Mouse (Mus musculus) central nervous system, embryonic 11.5 days (tissue): Measurements from ENCODE around the gene Olfr322. TPM values are rescaled to one million over a fixed set of nuclear protein-coding genes. Genes with fewer than 3 reads are reported as not detected.

Experiments used
- polyA plus RNA-seq: library from polyadenylated mRNA; depleted of rRNA; stranded (reverse); fragments of >200 nt; gene quantifications from 2 replicates; pipeline ENCODE4 v1.2.3, GENCODE M21; 2012; rRNA removed

Olfr322 gene
- 0.02 and 0.06 TPM in 2 replicates for polyA plus RNA-seq

GRCm38 (mm10) chr11:58658596-58658995 lies at the start of gene Olfr322:
Gene Olfr322 (plus strand): TSS chr11:58658782.

GRCm38 (mm10) chr11:58615975-58616374 lies 42.6 kb upstream of the Olfr322 start, which contains the start of gene 2210407C18Rik:
Gene 2210407C18Rik (minus strand): TSS chr11:58616075.

GRCm38 (mm10) chr11:58630401-58630800 lies 28.2 kb upstream of the Olfr322 start, which contains the start of gene Olfr323:
Gene Olfr323 (minus strand): TSS chr11:58630501.

GRCm38 (mm10) chr11:58640272-58640867 lies 18.2 kb upstream of the Olfr322 start, which contains the start of gene Trim58:
Gene Trim58 (plus strand): TSS chr11:58640465.

GRCm38 (mm10) chr11:58680799-58681198 lies 22.2 kb downstream of the Olfr322 start, which contains the start of gene Olfr320:
Gene Olfr320 (plus strand): TSS chr11:58681099.

GRCm38 (mm10) chr11:58698862-58699261 lies 40.3 kb downstream of the Olfr322 start, which contains the start of gene Olfr319:
Gene Olfr319 (plus strand): TSS chr11:58699162.

Other genes starting within 250 kb of the Olfr322 start
- 0.08 and 0.14 TPM in 2 replicates for gene 1810065E05Rik, start 237.7 kb upstream of the Olfr322 start, polyA plus RNA-seq
- gene Gm12253, start 226.2 kb upstream of the Olfr322 start, polyA plus RNA-seq, result not detected in 2 replicates
- not detected in 2 replicates for gene Lypd9, start 205.9 kb upstream of the Olfr322 start, polyA plus RNA-seq
- not detected in 2 replicates for gene Olfr30, start 196.5 kb upstream of the Olfr322 start, polyA plus RNA-seq
- gene Olfr332, start 166.2 kb upstream of the Olfr322 start, polyA plus RNA-seq, result not detected in 2 replicates
- not detected in 2 replicates for gene Olfr331, start 156.2 kb upstream of the Olfr322 start, polyA plus RNA-seq
- not detected in 2 replicates for gene Olfr330, start 123.9 kb upstream of the Olfr322 start, polyA plus RNA-seq
- not detected in 2 replicates for gene Olfr329-ps, start 112.4 kb upstream of the Olfr322 start, polyA plus RNA-seq
- gene Olfr328, start 103.1 kb upstream of the Olfr322 start, polyA plus RNA-seq, result 0.06 TPM in 1 of 2 replicates, not detected in the other
- gene Olfr224, start 88.2 kb upstream of the Olfr322 start, polyA plus RNA-seq, result 0.05 TPM in 1 of 2 replicates, not detected in the other
- not detected in 2 replicates for gene Olfr325, start 81.1 kb upstream of the Olfr322 start, polyA plus RNA-seq
- gene Olfr324, start 63.7 kb upstream of the Olfr322 start, polyA plus RNA-seq, result 0.01 TPM in 1 of 2 replicates, not detected in the other
- not detected in 2 replicates for gene 2210407C18Rik, start 42.7 kb upstream of the Olfr322 start, polyA plus RNA-seq
- gene Olfr323, start 28.3 kb upstream of the Olfr322 start, polyA plus RNA-seq, result not detected in 2 replicates
- gene Trim58, start 18.3 kb upstream of the Olfr322 start, polyA plus RNA-seq, result 0.92 and 1.0 TPM in 2 replicates
- not detected in 2 replicates for gene Olfr320, start 22.3 kb downstream of the Olfr322 start, polyA plus RNA-seq
- not detected in 2 replicates for gene Olfr319, start 40.4 kb downstream of the Olfr322 start, polyA plus RNA-seq
- gene Olfr318, start 65.2 kb downstream of the Olfr322 start, polyA plus RNA-seq, result not detected in 2 replicates
- 0.04 and 0.05 TPM in 2 replicates for gene Olfr317, start 80.4 kb downstream of the Olfr322 start, polyA plus RNA-seq
- gene Olfr316, start 94.0 kb downstream of the Olfr322 start, polyA plus RNA-seq, result not detected in 2 replicates
- not detected in 2 replicates for gene Olfr315, start 114.4 kb downstream of the Olfr322 start, polyA plus RNA-seq
- not detected in 2 replicates for gene Olfr314, start 124.2 kb downstream of the Olfr322 start, polyA plus RNA-seq
- 1.9 and 2.0 TPM in 2 replicates for gene Fam183b, start 143.2 kb downstream of the Olfr322 start, polyA plus RNA-seq
- not detected in 2 replicates for gene Olfr313, start 156.2 kb downstream of the Olfr322 start, polyA plus RNA-seq
- not detected in 2 replicates for gene Olfr312, start 170.5 kb downstream of the Olfr322 start, polyA plus RNA-seq
- 0.04 TPM in 1 of 2 replicates, not detected in the other for gene Olfr311, start 180.5 kb downstream of the Olfr322 start, polyA plus RNA-seq
- 14.4 and 18.1 TPM in 2 replicates for gene Gm12258, start 188.4 kb downstream of the Olfr322 start, polyA plus RNA-seq
- 8.4 and 10.1 TPM in 2 replicates for gene 2810021J22Rik, start 208.4 kb downstream of the Olfr322 start, polyA plus RNA-seq
- 4.0 and 6.2 TPM in 2 replicates for gene Zfp39, start 245.4 kb downstream of the Olfr322 start, polyA plus RNA-seq